Mouse (Mus musculus): ENCODE data around the gene Usp48. TPM values are rescaled to one million over a fixed set of nuclear protein-coding genes. Genes with fewer than 3 reads are reported as not detected.

Usp48 gene
- total and polyA plus RNA-seq, 2 experiments from 2014 or later: 40.9 to 70.8 TPM

DNA sequence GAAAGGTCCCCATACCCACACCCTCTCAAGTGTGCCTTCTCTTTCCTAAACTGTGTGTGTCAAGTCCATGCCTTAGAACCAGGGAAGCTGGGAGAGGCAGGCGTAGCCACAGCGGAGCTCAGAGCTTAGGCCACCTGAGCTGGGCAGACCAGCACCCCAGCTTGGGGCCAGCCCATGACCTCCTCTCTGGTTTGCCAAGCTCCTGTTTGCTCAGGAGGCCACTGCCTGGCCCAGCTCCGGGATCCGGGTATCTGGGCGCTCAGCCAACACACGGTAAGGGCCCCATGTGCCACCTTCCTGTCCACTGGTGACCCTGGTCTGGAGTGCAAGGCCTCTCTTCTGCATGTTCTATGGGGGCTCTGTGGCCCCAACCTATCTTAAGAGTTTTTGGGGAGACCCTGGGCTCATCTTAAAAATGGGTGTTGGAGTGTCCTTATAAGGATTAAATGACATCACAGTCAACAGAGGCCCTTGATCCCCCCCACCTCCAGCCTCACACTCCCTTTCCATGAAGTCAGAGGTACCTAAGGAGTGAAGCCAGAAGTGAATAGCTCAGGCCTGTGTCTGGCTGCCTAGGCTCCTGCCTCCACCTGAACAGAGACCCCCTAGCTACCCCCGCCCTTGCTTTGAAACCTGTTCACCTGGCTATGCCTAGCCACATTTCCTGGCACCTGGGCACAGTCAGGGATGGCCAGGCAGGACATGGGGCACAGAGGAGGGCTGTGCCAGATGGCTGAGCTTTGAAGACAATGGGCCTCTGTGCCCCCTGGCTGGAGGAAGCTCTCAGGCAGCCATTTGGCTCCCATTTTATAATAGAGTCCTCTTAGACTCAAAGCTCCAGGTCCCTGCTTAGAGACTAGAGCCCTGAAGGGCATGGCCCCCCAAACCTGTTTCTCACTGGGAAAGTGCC lies 104.8 kb downstream of the Usp48 start:
- no peaks in the 10 kb centered on the region for H3K9me3 ChIP-seq (ENCODE audit: low read length)
- no peak for DNase-seq (ENCODE audit: low spot score)
- no peak overlapping the region for H3K27ac ChIP-seq (ENCODE audit: low read depth, low read length)

DNA sequence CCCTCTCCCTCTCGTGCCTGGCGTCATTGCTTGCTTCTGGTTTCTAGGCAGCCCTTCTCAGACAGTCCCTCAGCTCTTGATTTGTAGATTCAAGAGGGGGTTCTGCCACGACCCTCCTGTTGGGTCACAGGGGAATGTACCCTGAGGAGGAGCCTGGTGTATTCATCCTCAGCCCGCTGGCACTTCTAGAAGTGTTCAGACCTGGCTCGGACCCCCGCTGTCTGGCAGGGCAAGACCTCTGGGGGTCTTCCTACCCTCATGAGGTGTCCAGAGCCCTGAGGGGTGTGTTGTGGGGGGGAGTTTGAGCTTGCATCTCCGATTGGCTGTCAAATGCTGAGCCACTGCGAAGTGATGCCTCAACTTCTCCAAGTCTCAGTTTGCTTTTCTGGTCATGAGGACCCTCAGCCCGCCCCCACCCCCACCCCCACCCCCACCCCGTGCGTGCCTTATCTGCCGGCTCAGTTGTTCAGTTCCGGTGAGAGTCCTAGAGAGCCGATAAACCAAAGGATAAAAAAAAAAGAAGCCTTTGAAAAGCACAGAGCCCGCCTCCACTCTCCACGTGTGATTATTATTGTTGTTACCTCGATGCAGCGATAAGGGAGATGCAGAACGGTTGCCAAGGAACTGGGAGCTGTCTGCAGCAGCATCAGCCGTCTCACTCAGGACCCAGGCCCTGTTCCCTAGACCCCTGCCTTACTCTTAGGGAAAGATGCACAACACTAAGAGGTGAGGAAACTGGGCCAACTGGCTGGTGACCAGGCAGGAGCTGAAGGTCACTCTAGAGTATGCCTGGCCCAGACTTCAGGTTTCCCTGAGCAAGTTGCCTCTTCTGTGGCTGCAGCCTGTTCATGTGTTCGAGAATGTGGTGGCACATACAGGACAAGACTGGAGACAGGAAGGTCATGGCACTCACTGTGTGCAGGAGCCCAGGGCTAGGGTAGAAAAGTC lies 106.0 kb downstream of the Usp48 start:
- no peaks in the 10 kb centered on the region for H3K9me3 ChIP-seq (ENCODE audit: low read length)
- ATAC-seq (ENCODE audit: low FRiP score) (no peak), DNase-seq (ENCODE audit: low spot score) (no peak)
- H3K27me3 ChIP-seq (ENCODE audit: insufficient read depth, low read length): no peaks in the 10 kb centered on the region
- H3K4me3 ChIP-seq (ENCODE audit: low read depth, low read length): no peak overlapping the region
- WGBS: 47% methylated on average over 21 of the region's 21 CpGs
- H3K4me1 ChIP-seq (ENCODE audit: insufficient read depth, low read length): 0 out of 2 replicates have a peak, but pooled peaks cover 7% of the 10 kb centered on the region
- H3K27ac ChIP-seq (ENCODE audit: low read depth, low read length): no peak overlapping the region
- TF ChIP-seq CTCF (IDR thresholded peaks at IDR 0.05): no peak
- no peak overlapping the region for H3K9ac ChIP-seq (replicated peaks; ENCODE audit: low read length, poor library complexity, severe bottlenecking)
- H3K36me3 ChIP-seq (ENCODE audit: insufficient read depth, low read length): no peaks in the 10 kb centered on the region; the same call in none of the 2 replicates
- no peak overlapping the region for H3K4me2 ChIP-seq (ENCODE audit: low read depth, low read length, poor library complexity, severe bottlenecking)

More for the DNA sequence above, 104.8 kb downstream of the Usp48 start:
- H3K4me2 ChIP-seq (ENCODE audit: low read depth, low read length, poor library complexity, severe bottlenecking): no peak overlapping the region
- H3K9ac ChIP-seq (replicated peaks; ENCODE audit: low read length, poor library complexity, severe bottlenecking): no peak overlapping the region
- no peaks in the 10 kb centered on the region for H3K27me3 ChIP-seq (ENCODE audit: insufficient read depth, low read length)
- 79% methylated on average over 7 of the region's 7 CpGs for WGBS
- H3K4me1 ChIP-seq (ENCODE audit: insufficient read depth, low read length): 0 out of 2 replicates have a peak, but pooled peaks cover 7% of the 10 kb centered on the region
- no peak for TF ChIP-seq CTCF (IDR thresholded peaks at IDR 0.05)
- no peak overlapping the region for H3K4me3 ChIP-seq (ENCODE audit: low read depth, low read length)
- no peaks in the 10 kb centered on the region; the same call in 1 of the 2 replicates for H3K36me3 ChIP-seq (ENCODE audit: insufficient read depth, low read length)
- no peak for ATAC-seq (ENCODE audit: low FRiP score)

DNA sequence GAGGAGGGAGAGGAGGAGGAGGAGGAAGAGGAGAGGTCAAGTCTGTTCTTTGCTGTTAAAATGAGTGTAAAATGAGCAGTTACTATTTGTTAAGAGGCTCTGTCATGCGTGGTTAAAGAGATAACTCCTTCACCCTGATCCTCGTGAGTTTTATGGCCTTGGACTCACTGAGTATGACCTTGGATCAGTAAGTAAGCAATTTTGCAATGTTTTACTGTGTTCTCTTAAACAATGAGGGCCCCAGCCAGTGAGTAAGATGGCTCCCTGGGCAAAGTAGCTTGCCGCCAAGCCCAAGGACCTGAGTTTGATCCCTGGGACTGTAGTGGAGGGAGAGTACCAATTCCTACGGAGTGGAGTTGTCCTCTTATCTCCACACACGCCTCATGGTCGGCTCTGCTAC lies 107.4 kb downstream of the Usp48 start:
- Histone ChIP-seq H3K27ac (ENCODE audit: low read depth, low read length) (no peak overlapping the region), H3K9me3 (ENCODE audit: low read length) (no peaks in the 10 kb centered on the region), H3K4me1 (ENCODE audit: insufficient read depth, low read length) (0 out of 2 replicates have a peak, but pooled peaks cover 7% of the 10 kb centered on the region), H3K9ac (replicated peaks; ENCODE audit: low read length, poor library complexity, severe bottlenecking) (no peak overlapping the region), H3K27me3 (ENCODE audit: insufficient read depth, low read length) (no peaks in the 10 kb centered on the region), H3K36me3 (ENCODE audit: insufficient read depth, low read length) (peaks cover 8% of the 10 kb centered on the region), H3K4me3 (ENCODE audit: low read depth, low read length) (no peak overlapping the region), H3K4me2 (ENCODE audit: low read depth, low read length, poor library complexity, severe bottlenecking) (no peak overlapping the region)
- TF ChIP-seq CTCF (IDR thresholded peaks at IDR 0.05): no peak
- WGBS: 64% methylated on average over 6 of the region's 6 CpGs
- no peak for ATAC-seq (ENCODE audit: low FRiP score)
- no peak for DNase-seq (ENCODE audit: low spot score)

DNA sequence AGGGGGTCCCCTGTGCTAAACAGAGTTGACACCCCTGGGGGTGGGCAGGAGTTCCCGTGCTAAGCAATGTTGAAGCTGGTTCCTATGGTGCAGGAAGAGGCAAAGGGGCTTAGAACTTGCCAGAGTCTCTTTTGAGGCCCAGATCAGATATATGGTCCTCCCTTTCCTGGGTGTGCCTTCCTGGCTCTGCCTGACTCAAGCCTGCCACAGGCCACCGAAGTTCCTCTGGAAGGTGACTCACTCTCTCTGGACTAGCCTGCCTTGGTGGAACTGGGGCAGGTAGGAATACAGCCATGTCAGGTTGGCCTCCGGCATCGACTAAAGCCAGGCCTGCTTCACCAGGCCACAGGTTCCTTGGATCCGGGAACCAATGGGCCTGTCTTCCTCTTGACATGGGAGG lies 109.5 kb downstream of the Usp48 start:
- no peak for ATAC-seq (ENCODE audit: low FRiP score)
- no peak for DNase-seq (ENCODE audit: low spot score)
- H3K27ac ChIP-seq (ENCODE audit: low read depth, low read length): no peak overlapping the region
- WGBS: 91% methylated on average over 5 of the region's 5 CpGs
- no peak overlapping the region for H3K4me3 ChIP-seq (ENCODE audit: low read depth, low read length)
- no peak for TF ChIP-seq CTCF (IDR thresholded peaks at IDR 0.05)
- H3K9ac ChIP-seq (replicated peaks; ENCODE audit: low read length, poor library complexity, severe bottlenecking): no peak overlapping the region
- peaks cover 8% of the 10 kb centered on the region for H3K36me3 ChIP-seq (ENCODE audit: insufficient read depth, low read length)
- H3K4me1 ChIP-seq (ENCODE audit: insufficient read depth, low read length): peaks cover 19% of the 10 kb centered on the region; the same call in 1 of the 2 replicates
- H3K27me3 ChIP-seq (ENCODE audit: insufficient read depth, low read length): no peaks in the 10 kb centered on the region
- H3K4me2 ChIP-seq (ENCODE audit: low read depth, low read length, poor library complexity, severe bottlenecking): no peak overlapping the region
- H3K9me3 ChIP-seq (ENCODE audit: low read length): no peaks in the 10 kb centered on the region

- Histone ChIP-seq H3K36me3 (ENCODE audit: insufficient read depth, low read length) (peaks cover 8% of the 10 kb centered on the region), H3K4me1 (ENCODE audit: insufficient read depth, low read length) (peaks cover 18% of the 10 kb centered on the region; the same call in 1 of the 2 replicates), H3K4me2 (ENCODE audit: low read depth, low read length, poor library complexity, severe bottlenecking) (no peak overlapping the region), H3K9me3 (ENCODE audit: low read length) (no peaks in the 10 kb centered on the region), H3K9ac (replicated peaks; ENCODE audit: low read length, poor library complexity, severe bottlenecking) (no peak overlapping the region), H3K27ac (ENCODE audit: low read depth, low read length) (no peak overlapping the region), H3K4me3 (ENCODE audit: low read depth, low read length) (no peak overlapping the region), H3K27me3 (ENCODE audit: insufficient read depth, low read length) (no peaks in the 10 kb centered on the region)
- no peak for DNase-seq (ENCODE audit: low spot score)
- ATAC-seq (ENCODE audit: low FRiP score): no peak
- WGBS: 41% methylated on average over 2 of the region's 2 CpGs
- TF ChIP-seq CTCF (IDR thresholded peaks at IDR 0.05): no peak
These were observed 111.0 kb downstream of the Usp48 start for GRCm38 (mm10) chr4:137704561-137704960.

Measured in midbrain, postnatal 0 days (tissue).